Mouse (Mus musculus): ENCODE measurements around the gene Pex13.

GRCm38 (mm10) chr11:23688060-23688459 lies 22.3 kb upstream of the Pex13 start:
- TF ChIP-seq POLR2A (IDR thresholded peaks at IDR 0.05; ENCODE audit: borderline replicate concordance, extremely low read depth, insufficient read depth, insufficient read length, poor library complexity, severe bottlenecking), result no peak
- TF ChIP-seq CTCF (IDR thresholded peaks at IDR 0.05; ENCODE audit: borderline replicate concordance, extremely low read depth, insufficient read depth, insufficient read length), result no peak
